Mouse (Mus musculus) CD4-positive, CD25-positive, alpha-beta regulatory T cell, adult 4 months (primary cell): Measurements from ENCODE around the gene Tlx2. TPM values are rescaled to one million over a fixed set of nuclear protein-coding genes. Genes with fewer than 3 reads are reported as not detected.

Experiments used
- ATAC-seq: one replicate; pipeline ENCODE4 v1.8.0; 2017
- polyA plus RNA-seq, 2 experiments: library from polyadenylated mRNA; unstranded; fragments of 100-300 nt; shearing (Covaris generic); gene quantifications; one replicate each; pipeline ENCODE4 v1.2.1; 2017

The Tlx2 gene
- polyA plus RNA-seq: not detected

- no peak for ATAC-seq
Measured at GRCm38 (mm10) chr6:83070247-83070310, at the start of gene Tlx2. TSS of gene Tlx2 (minus strand) at chr6:83070293.

- ATAC-seq: no peak
Measured at GRCm38 (mm10) chr6:83119734-83120051, 49.6 kb upstream of the Tlx2 start.

- ATAC-seq: no peak
Measured at GRCm38 (mm10) chr6:83118825-83119733, 49.0 kb upstream of the Tlx2 start.

- ATAC-seq: no peak
Measured at GRCm38 (mm10) chr6:83118369-83118768, 48.3 kb upstream of the Tlx2 start.

GRCm38 (mm10) chr6:83117616-83118015, 47.5 kb upstream of the Tlx2 start:
- ATAC-seq: no peak

- ATAC-seq: no peak
Measured at GRCm38 (mm10) chr6:83117165-83117438, 47.0 kb upstream of the Tlx2 start.

GRCm38 (mm10) chr6:83116373-83117164, 46.5 kb upstream of the Tlx2 start:
- no peak for ATAC-seq

- peak; percentile 65 for ATAC-seq
Measured at GRCm38 (mm10) chr6:83115682-83116372, 45.7 kb upstream of the Tlx2 start.

GRCm38 (mm10) chr6:83115011-83115671, 45.0 kb upstream of the Tlx2 start, which contains the start of gene Mogs:
TSS of gene Mogs (plus strand) at chr6:83115496.
- peak; percentile 92 for ATAC-seq

- ATAC-seq: no peak
Measured at GRCm38 (mm10) chr6:83111510-83112136, 41.5 kb upstream of the Tlx2 start.

- ATAC-seq: peak; percentile 79
Measured at GRCm38 (mm10) chr6:83108762-83109668, 38.9 kb upstream of the Tlx2 start, which contains the start of gene Mrpl53. TSS of gene Mrpl53 (plus strand) at chr6:83109040.

GRCm38 (mm10) chr6:83107566-83108400, 37.7 kb upstream of the Tlx2 start:
- ATAC-seq: peak; percentile 50

- no peak for ATAC-seq
Measured at GRCm38 (mm10) chr6:83104158-83104557, 34.1 kb upstream of the Tlx2 start.

GRCm38 (mm10) chr6:83103130-83103650, 33.1 kb upstream of the Tlx2 start:
- ATAC-seq: no peak

GRCm38 (mm10) chr6:83101688-83102556, 31.8 kb upstream of the Tlx2 start:
- ATAC-seq: peak; percentile 75

- peak; percentile 89 for ATAC-seq
Measured at GRCm38 (mm10) chr6:83101316-83101687, 31.2 kb upstream of the Tlx2 start, which contains the start of the genes Ccdc142 and Gm42688. TSS of gene Ccdc142 (plus strand) at chr6:83101601. TSS of gene Gm42688 (plus strand) at chr6:83101617.

- no peak for ATAC-seq
Measured at GRCm38 (mm10) chr6:83098411-83098810, 28.3 kb upstream of the Tlx2 start.

GRCm38 (mm10) chr6:83095968-83096367, 25.9 kb upstream of the Tlx2 start:
- peak; percentile 98 for ATAC-seq

GRCm38 (mm10) chr6:83092416-83093127, 22.5 kb upstream of the Tlx2 start:
- no peak for ATAC-seq
